Mouse (Mus musculus) forebrain, embryonic 16.5 days (tissue): ENCODE data around the gene Klk9. TPM values are rescaled to one million over a fixed set of nuclear protein-coding genes. Genes with fewer than 3 reads are reported as not detected.

Experiments used
- polyA plus RNA-seq: library from polyadenylated mRNA; unstranded; fragments of >200 nt; fragmentation: Nextera tagmentation; extraction: Ambion mirVana; gene quantifications from 2 replicates; pipeline ENCODE4 v1.2.1, GENCODE M21; 2015

Gene Klk9
- polyA plus RNA-seq, 1 experiment from 2014 or later: 0.23 TPM

Other genes starting within 250 kb of the Klk9 start
- 0.92 and 1.9 TPM in 2 replicates for gene Cd33, start 247.5 kb upstream of the Klk9 start, polyA plus RNA-seq
- 12.5 TPM in 2 replicates for gene Zfp658, start 229.6 kb upstream of the Klk9 start, polyA plus RNA-seq
- gene Zfp719, start 212.3 kb upstream of the Klk9 start, polyA plus RNA-seq: 18.5 and 20.9 TPM in 2 replicates
- gene Zfp819, start 184.7 kb upstream of the Klk9 start, polyA plus RNA-seq: 0.23 and 0.26 TPM in 2 replicates
- not detected in 2 replicates for gene Ceacam18, start 157.2 kb upstream of the Klk9 start, polyA plus RNA-seq
- gene Siglece, start 131.7 kb upstream of the Klk9 start, polyA plus RNA-seq: 0.12 and 0.29 TPM in 2 replicates
- gene Ctu1, start 119.9 kb upstream of the Klk9 start, polyA plus RNA-seq: 29.3 and 31.9 TPM in 2 replicates
- not detected in 2 replicates for gene Klk14, start 101.5 kb upstream of the Klk9 start, polyA plus RNA-seq
- gene Klk13, start 79.3 kb upstream of the Klk9 start, polyA plus RNA-seq: not detected in 2 replicates
- not detected in 2 replicates for gene Klk12, start 23.0 kb upstream of the Klk9 start, polyA plus RNA-seq
- gene Klk11, start 17.3 kb upstream of the Klk9 start, polyA plus RNA-seq: not detected in 2 replicates
- 0.35 TPM in 2 replicates for gene Klk10, start 10.9 kb upstream of the Klk9 start, polyA plus RNA-seq
- gene Klk8, start 5.7 kb downstream of the Klk9 start, polyA plus RNA-seq: 5.8 and 6.8 TPM in 2 replicates
- gene Klk7, start 19.4 kb downstream of the Klk9 start, polyA plus RNA-seq: not detected in 2 replicates
- not detected in 2 replicates for gene Klk6, start 32.6 kb downstream of the Klk9 start, polyA plus RNA-seq
- not detected in 2 replicates for gene Klk5, start 50.1 kb downstream of the Klk9 start, polyA plus RNA-seq
- gene Klk4, start 89.3 kb downstream of the Klk9 start, polyA plus RNA-seq: 0.33 and 0.46 TPM in 2 replicates
- gene Klk15, start 141.8 kb downstream of the Klk9 start, polyA plus RNA-seq: not detected in 2 replicates
- gene Klk1b8, start 158.8 kb downstream of the Klk9 start, polyA plus RNA-seq: not detected in 2 replicates
- gene Klk1b1, start 174.9 kb downstream of the Klk9 start, polyA plus RNA-seq: not detected in 2 replicates
- not detected in 2 replicates for gene Klk1b9, start 184.2 kb downstream of the Klk9 start, polyA plus RNA-seq
- not detected in 2 replicates for gene Klk1b11, start 204.0 kb downstream of the Klk9 start, polyA plus RNA-seq
- not detected in 2 replicates for gene Klk1b26, start 220.3 kb downstream of the Klk9 start, polyA plus RNA-seq